Mouse (Mus musculus) kidney, postnatal 0 days (tissue): ENCODE measurements around the gene Stpg4. TPM values are rescaled to one million over a fixed set of nuclear protein-coding genes. Genes with fewer than 3 reads are reported as not detected.

ENCODE experiments used
- ATAC-seq: fragments of 200-750 bp; cut with Nextera tagmentation; replicated peaks from 2 replicates; pipeline ENCODE4 v1.8.0; 2017; ENCODE audit warnings: low read depth, moderate number of reproducible peaks, moderate TSS enrichment, moderate library complexity; ENCODE audit not compliant: low FRiP score
- DNase-seq: peaks from one replicate; pipeline ENCODE4 v3.0.0-alpha.2; 2016; ENCODE audit warnings: low spot score
- H3K27ac ChIP-seq: fragments of 300-500 bp; sonication (generic); 2 replicates; pipeline ENCODE4 v1.5.1; 2014; ENCODE audit warnings: mild to moderate bottlenecking
- H3K27me3 ChIP-seq: fragments of 300-500 bp; sonication (generic); 2 replicates; pipeline ENCODE4 v1.6.1; 2014; ENCODE audit warnings: low read length, mixed read lengths; ENCODE audit not compliant: insufficient read depth
- H3K36me3 ChIP-seq: fragments of 300-500 bp; sonication (generic); 2 replicates; pipeline ENCODE4 v1.6.1; 2014; ENCODE audit warnings: low read length, mixed read lengths; ENCODE audit not compliant: insufficient read depth
- H3K4me1 ChIP-seq: fragments of 300-500 bp; sonication (generic); replicated peaks from 2 replicates; pipeline ENCODE4 v1.6.1; 2014; ENCODE audit warnings: antibody characterized with exemption, low read length, mixed read lengths; ENCODE audit not compliant: insufficient read depth
- H3K4me2 ChIP-seq: fragments of 300-500 bp; sonication (generic); 2 replicates; pipeline ENCODE4 v1.6.1; 2014; ENCODE audit warnings: mild to moderate bottlenecking, low read length, moderate library complexity, mixed read lengths
- H3K4me3 ChIP-seq: fragments of 300-500 bp; sonication (generic); replicated peaks from 2 replicates; pipeline ENCODE4 v1.5.1; 2014; ENCODE audit warnings: low read depth, low read length
- H3K9ac ChIP-seq: fragments of 300-500 bp; sonication (generic); 2 replicates; pipeline ENCODE4 v1.6.1; 2014; ENCODE audit warnings: low read depth, low read length
- H3K9me3 ChIP-seq: fragments of 300-500 bp; sonication (generic); replicated peaks from 2 replicates; pipeline ENCODE4 v1.6.1; 2016; ENCODE audit warnings: low read length, inconsistent platforms, mixed read lengths
- CTCF ChIP-seq: IDR thresholded peaks from 2 replicates; pipeline ENCODE4 v1.5.1; 2016; ENCODE audit warnings: antibody characterized with exemption, low read depth, mild to moderate bottlenecking, moderate library complexity
- WGBS: fragments of 180-500 bp; shearing (Covaris S2); extraction: QIAGEN DNeasy Blood & Tissue Kit; methylation state at CpG from one replicate; pipeline ENCODE4 v1.1.7; 2014; 5-methylcytosine and 5-hydroxymethylcytosine counted together
- polyA plus RNA-seq: library from polyadenylated mRNA; unstranded; fragments of >200 nt; fragmentation: Nextera tagmentation; extraction: Ambion mirVana; gene quantifications from 2 replicates; pipeline ENCODE4 v1.2.1, GENCODE M21; 2015

Stpg4 gene
- polyA plus RNA-seq, 1 experiment from 2014 or later, result not detected

DNA sequence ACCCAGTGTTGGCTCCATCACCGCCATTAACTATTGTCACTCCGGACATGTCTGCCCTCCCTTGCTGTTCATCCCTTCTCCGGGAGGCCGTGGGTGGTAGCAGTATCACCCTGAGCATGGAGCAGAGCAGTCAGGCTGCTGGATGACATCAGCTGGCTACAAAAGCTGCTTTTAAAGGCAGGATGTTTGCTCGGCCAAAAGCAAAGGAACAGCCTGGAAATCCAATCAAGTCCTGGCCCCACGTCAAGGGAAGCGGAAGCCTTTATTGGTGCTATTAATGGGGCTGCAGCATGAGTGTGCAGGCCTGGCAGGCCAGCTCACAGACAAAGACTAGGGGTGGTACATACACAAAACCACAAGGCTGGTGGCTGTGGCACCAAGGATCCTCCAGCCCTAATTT, 36.3 kb downstream of the Stpg4 start:
- peak; percentile 43 for DNase-seq
- TF ChIP-seq CTCF, result no peak
- Histone ChIP-seq H3K27me3 (no peaks in the 10 kb centered on the region), H3K4me1 (peaks cover 5% of the 10 kb centered on the region; the same call in 1 of the 2 replicates), H3K4me3 (no peak overlapping the region), H3K9ac (no peak overlapping the region), H3K4me2 (no peak overlapping the region), H3K9me3 (no peaks in the 10 kb centered on the region), H3K36me3 (no peaks in the 10 kb centered on the region), H3K27ac (no peak overlapping the region)
- WGBS, result 50% methylated on average over 7 of the region's 7 CpGs
- no peak for ATAC-seq

- Histone ChIP-seq H3K4me2 (no peak overlapping the region), H3K27ac (0 out of 2 replicates have a peak overlapping the region, but pooled peaks have one; percentile 36), H3K9me3 (no peaks in the 10 kb centered on the region), H3K36me3 (no peaks in the 10 kb centered on the region), H3K4me3 (no peak overlapping the region), H3K27me3 (no peaks in the 10 kb centered on the region), H3K9ac (no peak overlapping the region), H3K4me1 (peaks cover 11% of the 10 kb centered on the region; the same call in 1 of the 2 replicates)
- WGBS, result 19% methylated on average over 4 of the region's 5 CpGs
- ATAC-seq (peak; percentile 60), DNase-seq (peak; percentile 79)
- no peak for TF ChIP-seq CTCF
Measured at GRCm38 (mm10) chr17:87387068-87387467, 40.5 kb downstream of the Stpg4 start.

DNA sequence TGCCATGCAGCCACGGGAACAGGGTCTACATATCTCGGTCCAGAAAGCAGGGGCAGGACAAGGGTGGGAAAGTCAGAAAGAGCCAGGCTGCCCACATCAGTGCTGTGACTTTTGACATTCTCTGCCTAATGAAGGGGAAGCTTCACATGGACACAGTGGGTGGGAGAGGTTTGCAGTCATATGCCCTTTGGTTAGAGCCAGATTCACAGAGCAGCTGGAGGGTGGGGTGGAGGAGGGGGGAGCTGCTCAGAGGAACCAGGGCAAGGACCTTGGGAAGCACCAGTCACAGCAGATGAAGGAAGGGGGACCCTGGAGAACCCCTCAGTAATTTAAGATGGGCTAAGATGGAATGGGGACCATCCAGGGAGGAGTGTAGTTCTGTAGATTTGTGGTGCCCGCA, 41.7 kb downstream of the Stpg4 start:
- Histone ChIP-seq H3K4me2 (no peak overlapping the region), H3K9ac (no peak overlapping the region), H3K36me3 (no peaks in the 10 kb centered on the region), H3K4me3 (no peak overlapping the region), H3K27me3 (no peaks in the 10 kb centered on the region), H3K4me1 (peaks cover 11% of the 10 kb centered on the region; the same call in 1 of the 2 replicates), H3K9me3 (no peaks in the 10 kb centered on the region), H3K27ac (no peak overlapping the region)
- WGBS, result 58% methylated on average over 3 of the region's 3 CpGs
- ATAC-seq (no peak), DNase-seq (no peak)
- TF ChIP-seq CTCF, result no peak

GRCm38 (mm10) chr17:87380681-87381080, 46.9 kb downstream of the Stpg4 start:
- Histone ChIP-seq H3K4me1 (peaks cover 31% of the 10 kb centered on the region), H3K4me2 (no peak overlapping the region), H3K4me3 (no peak overlapping the region), H3K27me3 (no peaks in the 10 kb centered on the region), H3K27ac (peak overlapping the region; percentile 50; the same call in 1 of the 2 replicates), H3K36me3 (no peaks in the 10 kb centered on the region), H3K9ac (no peak overlapping the region), H3K9me3 (no peaks in the 10 kb centered on the region)
- ATAC-seq, result no peak
- TF ChIP-seq CTCF, result no peak
- no peak for DNase-seq
- WGBS, result 86% methylated on average over 9 of the region's 9 CpGs

- DNase-seq (no peak), ATAC-seq (no peak; the same call in 1 of the 2 replicates)
- Histone ChIP-seq H3K27ac (peak overlapping the region; percentile 77; the same call in 1 of the 2 replicates), H3K4me1 (peaks cover 34% of the 10 kb centered on the region), H3K4me3 (no peak overlapping the region), H3K36me3 (no peaks in the 10 kb centered on the region), H3K27me3 (no peaks in the 10 kb centered on the region), H3K4me2 (no peak overlapping the region), H3K9ac (no peak overlapping the region), H3K9me3 (no peaks in the 10 kb centered on the region)
- 31% methylated on average over 10 of the region's 10 CpGs for WGBS
- TF ChIP-seq CTCF, result no peak
Measured at GRCm38 (mm10) chr17:87379821-87380220, 47.7 kb downstream of the Stpg4 start.

DNA sequence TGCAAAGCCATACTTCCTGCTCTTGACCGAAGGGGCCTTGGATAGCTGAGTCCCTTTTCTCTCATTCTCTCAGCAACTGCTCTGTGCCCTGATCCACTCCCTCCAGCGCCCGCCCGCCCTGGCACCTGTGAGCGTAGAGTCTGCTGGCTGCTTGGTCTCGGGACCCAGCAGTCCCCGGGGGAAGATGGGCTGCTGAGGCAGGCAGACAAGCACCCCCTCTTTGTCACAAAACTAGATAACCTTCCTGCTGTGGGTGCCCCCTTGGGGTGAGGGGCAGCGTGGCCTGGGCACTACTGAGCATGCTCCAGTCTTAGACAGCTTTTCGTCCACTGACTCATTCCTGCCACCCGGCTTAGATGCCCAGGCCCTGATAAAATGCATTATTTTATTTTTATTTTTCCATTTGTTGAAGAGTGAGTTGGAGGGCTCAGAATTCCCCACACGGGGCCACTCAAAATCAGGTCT, 48.3 kb downstream of the Stpg4 start:
- Histone ChIP-seq H3K9ac (no peak overlapping the region), H3K27ac (peak overlapping the region; percentile 77; the same call in 1 of the 2 replicates), H3K4me1 (peaks cover 34% of the 10 kb centered on the region), H3K36me3 (no peaks in the 10 kb centered on the region), H3K4me3 (no peak overlapping the region), H3K9me3 (no peaks in the 10 kb centered on the region), H3K27me3 (no peaks in the 10 kb centered on the region), H3K4me2 (no peak overlapping the region)
- ATAC-seq (no peak), DNase-seq (no peak)
- WGBS, result 78% methylated on average over 11 of the region's 11 CpGs
- no peak for TF ChIP-seq CTCF
